Mouse (Mus musculus) embryo, embryonic 9.5 days (tissue): Measurements from ENCODE around the gene Cstf1.

Experiments
- DNase-seq: peaks from one replicate; pipeline ENCODE4 v3.0.0-alpha.2; 2017; ENCODE audit errors: extremely low spot score

Gene Cstf1

DNA sequence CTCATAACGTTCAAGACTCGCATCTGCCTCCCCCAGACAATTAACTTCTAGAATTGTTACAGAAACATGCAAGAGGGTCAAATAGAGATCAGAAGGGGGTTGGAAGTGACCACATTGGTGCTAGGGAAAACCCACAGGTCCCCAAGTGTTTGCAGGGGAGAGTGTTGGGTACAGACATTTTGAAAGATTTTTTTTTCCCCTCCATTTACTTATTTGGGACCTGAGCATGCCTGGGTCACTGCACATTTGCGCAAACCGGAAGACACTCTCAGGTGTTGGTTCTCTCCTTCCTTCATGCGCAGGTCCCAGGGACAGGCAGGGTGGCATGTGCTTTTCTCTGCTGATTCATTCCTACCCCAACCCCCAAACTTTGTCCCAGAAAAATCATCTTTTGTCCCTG, 46.4 kb downstream of the Cstf1 start:
- no peak for DNase-seq

DNA sequence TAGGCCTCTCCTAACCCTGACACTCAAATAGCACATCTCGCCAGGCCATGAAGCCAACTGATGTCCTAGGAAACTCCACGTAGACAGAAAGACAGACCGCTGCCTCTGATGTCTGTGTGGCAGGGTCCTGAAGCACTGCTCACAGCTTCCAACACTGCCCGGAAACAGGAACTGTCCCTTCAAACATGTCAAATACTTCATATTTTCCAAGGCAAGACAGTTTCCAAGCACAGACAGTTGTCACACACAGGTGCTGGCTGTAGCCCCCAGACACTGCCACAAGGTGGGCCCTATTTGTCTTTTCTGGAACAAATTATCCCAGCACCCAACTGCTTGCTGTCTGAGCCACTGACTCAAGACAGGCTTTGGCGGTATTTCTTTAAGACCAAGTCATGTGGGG, 47.7 kb downstream of the Cstf1 start:
- DNase-seq = no peak

DNA sequence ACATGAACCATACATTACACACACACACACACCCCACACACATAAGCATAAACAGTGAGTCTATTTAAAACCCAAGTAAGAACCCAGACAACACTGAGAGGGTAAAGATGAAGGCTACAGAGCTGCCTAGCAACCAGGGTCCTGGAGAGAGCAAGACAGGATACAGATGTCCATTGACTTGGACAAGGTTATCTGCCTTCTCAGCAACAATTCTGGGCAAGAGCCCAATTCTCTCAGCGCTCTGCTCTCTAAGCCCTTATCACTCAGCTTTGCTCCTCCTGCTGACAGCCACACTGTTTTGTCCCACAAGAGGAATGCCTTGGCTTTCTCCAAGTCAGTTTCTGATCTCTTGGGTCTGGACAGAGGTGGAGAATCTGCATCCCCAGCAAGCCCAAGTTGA, 60.1 kb downstream of the Cstf1 start:
- DNase-seq = no peak
